Mouse (Mus musculus) cerebellum, adult 9-11 months (tissue): ENCODE data around the gene Wfdc5.

Source experiments
- DNase-seq: peaks from one replicate; pipeline ENCODE4 v3.0.0; 2022

The Wfdc5 gene

DNA sequence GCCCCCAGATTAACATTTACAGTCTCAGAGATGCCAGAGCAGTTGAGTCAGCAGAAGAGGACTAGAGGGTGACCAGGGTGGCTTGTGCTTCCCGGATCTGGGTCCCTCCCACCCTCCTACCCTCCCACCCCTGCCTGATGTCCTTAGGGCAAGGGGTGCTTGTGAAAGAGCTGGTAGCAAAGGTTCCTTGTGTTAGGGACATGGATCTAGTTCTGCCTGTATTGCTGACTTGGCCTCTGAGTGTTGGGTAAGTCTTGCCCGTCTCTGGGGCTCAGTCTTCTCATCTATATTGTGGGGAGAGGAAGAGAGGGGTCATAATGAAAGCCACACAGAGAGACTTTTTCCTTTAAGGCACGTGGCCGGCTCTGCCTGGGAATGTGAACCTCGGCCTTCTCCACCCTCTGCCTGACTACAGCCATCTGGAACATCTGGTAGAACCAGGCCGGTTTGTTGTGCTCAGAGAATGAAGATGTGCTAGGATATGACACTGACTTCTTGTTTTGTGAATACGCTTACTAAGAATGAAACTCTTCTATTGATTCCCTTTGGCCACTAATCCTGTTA, at the start of gene Wfdc5:
Gene Wfdc5 (minus strand): TSS at position 51 of the 564 bp plus-strand sequence.
- DNase-seq: no peak

- peak; percentile 5 for DNase-seq
Observed at GRCm38 (mm10) chr2:164228361-164229070, 46.0 kb upstream of the Wfdc5 start.

DNA sequence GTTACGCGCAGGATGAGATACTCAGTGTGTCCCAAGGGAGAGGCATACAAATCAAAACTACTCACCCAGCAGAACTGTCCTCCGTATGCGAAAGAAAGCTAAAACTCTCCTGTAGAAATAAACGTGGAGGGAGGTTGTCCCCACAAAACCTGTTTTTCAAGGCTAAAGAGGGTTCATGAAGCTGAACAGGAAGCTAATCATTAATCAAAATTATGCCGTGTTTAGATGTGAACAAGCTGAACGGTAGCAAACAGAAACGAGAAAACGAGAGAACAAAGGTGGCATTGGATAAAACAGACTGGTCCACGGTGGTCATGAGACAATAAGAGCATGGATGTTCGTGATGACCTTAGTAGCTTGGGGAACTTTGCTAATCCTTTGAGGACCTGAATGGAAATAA, 39.0 kb upstream of the Wfdc5 start, which contains the start of gene Wfdc15b:
Gene Wfdc15b (minus strand): TSS at position 139 of the 400 bp plus-strand sequence.
- no peak for DNase-seq

GRCm38 (mm10) chr2:164219295-164219694, 36.8 kb upstream of the Wfdc5 start:
- DNase-seq: no peak

DNA sequence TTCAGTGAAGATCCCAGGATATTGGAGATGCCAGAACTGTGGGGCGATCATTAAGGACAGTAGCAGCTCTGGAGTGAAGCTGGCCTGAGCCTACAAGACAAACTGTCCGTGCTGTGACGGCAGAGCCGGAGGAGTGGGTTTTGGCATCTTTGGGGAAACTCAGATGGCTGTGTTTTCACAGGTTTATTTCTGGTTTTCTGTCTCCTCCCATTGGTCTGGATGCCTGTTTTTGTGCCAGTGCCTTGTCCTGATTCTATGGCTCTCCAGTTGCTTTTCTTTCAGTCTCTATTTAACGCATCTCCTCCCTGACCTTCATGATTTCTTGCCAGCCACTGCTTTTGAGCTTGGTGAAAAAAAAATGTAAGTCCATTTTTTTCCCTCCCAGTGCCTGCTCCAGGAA, 30.2 kb upstream of the Wfdc5 start:
- DNase-seq: peak; percentile 17

DNA sequence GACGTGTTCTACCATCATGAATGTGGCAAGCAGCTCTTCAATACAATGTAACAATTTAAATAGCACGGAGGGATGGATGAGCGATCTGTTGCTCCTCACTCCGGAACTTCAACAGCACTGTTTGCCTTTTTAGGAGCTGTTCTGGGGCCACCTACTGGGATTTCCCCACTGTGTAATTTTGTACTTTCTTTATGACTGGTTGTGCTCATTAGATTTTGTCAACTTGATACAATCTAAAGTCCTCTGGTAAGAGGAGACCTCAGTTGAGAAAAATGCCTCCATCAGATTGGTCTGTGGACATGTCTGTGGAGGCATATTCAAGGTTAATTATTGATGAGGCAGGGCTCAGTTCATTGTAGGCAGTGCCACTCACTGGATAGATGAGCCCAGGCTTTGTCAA, 28.4 kb upstream of the Wfdc5 start:
- no peak for DNase-seq

- peak; percentile 88 for DNase-seq
Observed at GRCm38 (mm10) chr2:164206676-164207075, 24.1 kb upstream of the Wfdc5 start.

DNA sequence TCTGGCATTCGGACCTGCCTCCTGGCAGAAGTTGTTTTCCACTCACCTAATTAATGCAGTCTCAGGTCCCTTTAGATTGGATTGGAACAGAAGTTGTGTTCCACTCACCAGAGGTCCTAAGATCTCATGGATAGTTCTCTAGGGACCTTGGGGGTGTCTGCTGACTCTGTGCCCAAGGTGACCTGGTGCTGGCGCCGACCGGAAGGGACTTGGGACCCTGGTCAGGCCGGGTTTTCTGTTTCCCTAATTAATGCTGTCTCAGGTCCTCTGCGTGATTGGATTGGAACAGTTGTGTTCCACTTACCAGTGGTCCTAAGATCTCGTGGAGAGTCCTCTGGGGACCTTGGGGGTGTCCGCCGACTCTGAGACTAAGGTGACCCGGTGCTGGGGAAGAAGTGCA, 23.5 kb upstream of the Wfdc5 start:
- DNase-seq: peak; percentile 10

GRCm38 (mm10) chr2:164199626-164200327, 17.2 kb upstream of the Wfdc5 start, which contains the start of gene Wfdc15a:
Gene Wfdc15a (minus strand): TSS chr2:164200130.
- DNase-seq: no peak

DNA sequence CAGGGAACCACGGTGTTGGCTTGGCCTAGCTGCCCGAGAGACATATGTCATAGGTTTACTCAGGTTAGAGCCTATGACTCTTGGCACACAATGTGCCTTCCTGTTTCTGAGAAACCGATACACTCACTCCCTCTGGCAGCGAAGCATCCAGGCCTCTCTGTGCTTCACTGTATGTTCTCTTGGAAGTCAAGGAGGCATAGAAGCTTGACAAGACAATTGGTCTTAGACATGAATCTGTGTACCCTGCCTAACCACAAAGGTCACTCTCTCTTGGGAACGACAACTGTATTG, 14.1 kb upstream of the Wfdc5 start:
- DNase-seq: no peak

GRCm38 (mm10) chr2:164195971-164196699, 13.6 kb upstream of the Wfdc5 start:
- DNase-seq: no peak

GRCm38 (mm10) chr2:164194959-164195630, 12.6 kb upstream of the Wfdc5 start:
- DNase-seq: no peak

DNA sequence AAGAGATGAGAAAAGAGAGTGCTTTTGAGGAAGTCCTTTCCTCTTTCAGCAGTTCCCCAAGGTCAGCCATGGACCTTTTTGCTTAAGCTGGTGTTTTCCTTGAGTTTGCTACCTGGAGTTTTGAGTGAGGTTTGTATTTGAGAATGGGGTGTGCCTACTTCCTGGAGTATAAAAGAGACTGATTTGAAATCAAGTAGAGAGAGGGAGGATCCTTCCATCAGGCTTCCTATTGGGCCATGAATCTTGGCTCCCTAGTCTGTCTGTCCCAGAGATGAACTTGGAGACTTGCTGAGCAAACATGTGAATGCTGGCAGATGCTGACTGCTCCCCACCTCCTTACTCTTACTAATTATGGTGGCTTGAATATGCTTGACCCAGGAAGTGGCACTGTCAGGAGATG, 9.7 kb upstream of the Wfdc5 start:
- no peak for DNase-seq

DNA sequence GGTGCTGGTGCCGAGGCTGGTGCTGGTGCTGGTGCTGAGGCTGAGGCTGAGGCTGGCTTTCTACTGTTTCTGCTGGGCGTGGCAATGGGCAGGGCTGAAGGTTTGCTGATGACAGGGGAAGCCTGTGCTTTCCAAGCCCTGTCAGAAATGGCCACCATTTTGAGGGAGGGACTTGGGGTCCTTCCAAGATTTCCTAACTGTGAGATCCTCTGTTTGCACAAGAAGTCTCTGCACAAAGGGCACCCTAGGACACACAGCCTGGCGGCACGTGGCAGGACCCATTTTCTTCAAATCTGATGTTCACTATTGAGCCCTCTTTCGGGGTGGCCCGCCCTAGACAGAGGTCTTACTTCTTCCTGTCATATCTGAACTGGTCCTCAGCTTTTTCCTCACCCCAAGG, 8.0 kb upstream of the Wfdc5 start, which contains the start of gene Wfdc12:
Gene Wfdc12 (minus strand): TSS at position 33 of the 400 bp plus-strand sequence.
- no peak for DNase-seq

DNA sequence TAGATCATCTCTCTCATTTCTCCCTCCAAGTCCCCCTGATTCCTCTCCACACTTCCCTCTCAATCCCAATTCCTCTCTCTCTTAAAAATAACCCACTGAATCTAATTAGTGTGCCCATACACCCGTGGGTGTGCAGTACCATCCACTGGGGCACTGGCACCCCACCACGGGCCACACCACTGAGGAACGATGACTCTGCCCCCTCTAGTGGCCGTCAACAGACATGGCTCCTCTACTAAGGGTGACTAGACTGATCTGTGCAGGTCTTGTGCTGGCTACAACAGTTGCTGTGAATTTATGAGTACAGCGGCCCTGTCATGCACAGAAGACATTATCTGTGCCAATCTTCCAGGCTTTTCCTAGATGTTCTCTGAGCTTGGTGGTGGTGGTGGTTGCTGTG, 6.2 kb upstream of the Wfdc5 start:
- DNase-seq: no peak

DNA sequence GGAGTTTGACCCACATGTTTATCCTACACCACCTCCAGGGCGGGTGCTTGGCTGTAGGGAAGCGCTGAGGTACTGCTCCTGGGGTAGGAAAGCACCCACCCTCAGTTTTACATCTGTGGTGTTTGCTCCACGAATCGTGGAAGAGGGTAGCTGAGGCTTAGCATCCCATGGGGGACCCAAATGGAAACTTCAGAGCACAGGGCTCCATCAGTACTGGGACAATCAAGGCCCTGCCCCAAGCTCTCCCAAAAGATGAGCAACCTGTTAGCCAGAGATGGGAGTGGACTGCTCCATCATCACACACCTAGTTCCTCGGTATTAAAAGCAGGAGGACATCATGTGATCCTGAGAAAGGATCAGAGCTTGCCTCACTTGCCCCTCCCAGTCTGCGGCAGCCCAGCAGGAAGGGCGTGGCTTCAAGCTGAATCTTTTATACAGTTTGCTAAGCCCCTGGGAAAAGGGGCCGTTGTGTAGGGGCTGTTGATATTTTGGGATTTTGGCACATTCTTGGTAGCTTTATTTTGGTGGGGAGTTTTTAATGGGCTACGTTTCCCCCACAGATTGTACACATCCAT, 1.7 kb upstream of the Wfdc5 start:
- no peak for DNase-seq

DNA sequence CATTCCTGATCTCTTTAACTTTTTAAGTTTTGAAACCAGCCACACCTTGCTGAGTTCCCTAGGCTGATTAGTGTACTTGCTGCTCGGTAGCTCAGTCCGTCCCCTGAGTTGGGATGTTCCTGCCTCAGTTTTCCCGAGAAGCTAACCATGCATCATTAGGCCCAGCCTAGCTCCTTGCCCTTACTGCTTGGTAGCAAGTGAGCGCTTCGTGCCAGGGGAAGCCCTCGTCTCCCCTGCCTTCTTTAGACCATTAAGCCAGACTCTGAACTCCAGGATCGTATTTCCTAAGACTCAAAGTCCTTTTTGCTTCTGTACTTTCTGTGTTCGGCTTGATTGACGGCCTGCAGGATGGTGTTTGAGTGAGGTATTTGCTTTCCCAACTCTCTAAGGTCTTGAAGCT, 798 bp upstream of the Wfdc5 start:
- no peak for DNase-seq

- no peak for DNase-seq
Observed at GRCm38 (mm10) chr2:164180770-164181169, 1.8 kb downstream of the Wfdc5 start.

DNA sequence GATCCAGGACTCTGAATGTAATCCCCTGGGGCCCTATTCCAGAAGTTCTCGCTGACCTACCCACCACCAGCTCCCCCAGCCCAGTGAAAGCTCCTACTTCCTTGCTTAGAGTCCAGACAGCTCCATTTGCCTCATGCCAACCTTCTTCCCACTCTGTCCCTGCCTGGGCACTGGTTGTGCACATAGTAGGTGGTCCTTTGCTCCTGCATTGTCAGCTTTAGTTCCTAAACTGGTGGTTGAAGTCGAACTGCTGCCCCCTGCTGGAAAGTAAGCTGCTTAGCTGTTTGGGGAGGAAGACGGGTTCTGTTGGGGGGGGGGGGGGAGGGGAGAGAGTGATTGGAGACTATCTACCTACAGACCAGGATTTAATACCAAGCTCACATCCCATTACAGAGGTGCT, 2.4 kb downstream of the Wfdc5 start:
- no peak for DNase-seq

GRCm38 (mm10) chr2:164177831-164178230, 4.7 kb downstream of the Wfdc5 start:
- DNase-seq: no peak

GRCm38 (mm10) chr2:164175850-164176249, 6.7 kb downstream of the Wfdc5 start:
- no peak for DNase-seq

- DNase-seq: peak; percentile 47
Observed at GRCm38 (mm10) chr2:164174649-164175395, 7.7 kb downstream of the Wfdc5 start.
